Mouse (Mus musculus) macrophage (primary cell): ENCODE results near the gene Cass4. TPM values are rescaled to one million over a fixed set of nuclear protein-coding genes. Genes with fewer than 3 reads are reported as not detected.

ENCODE experiments used
- H3K27ac ChIP-seq: fragments of 350-480 bp; formaldehyde crosslinking; 2 replicates; pipeline ENCODE4 v1.9.0; 2021
- H3K36me3 ChIP-seq: fragments of 350-480 bp; formaldehyde crosslinking; 2 replicates; pipeline ENCODE4 v1.9.0; 2021; ENCODE audit errors: inconsistent target
- H3K4me3 ChIP-seq: fragments of 350-480 bp; formaldehyde crosslinking; 2 replicates; pipeline ENCODE4 v1.9.0; 2021; ENCODE audit errors: inconsistent target
- H3K79me2 ChIP-seq: fragments of 350-480 bp; formaldehyde crosslinking; 2 replicates; pipeline ENCODE4 v1.9.0; 2021; ENCODE audit errors: inconsistent target
- WGBS: methylation state at CpG from one replicate; pipeline ENCODE4 v1.1.7; 2026; ENCODE audit warnings: inconsistent platforms; ENCODE audit not compliant: missing documents; 5-methylcytosine and 5-hydroxymethylcytosine counted together
- polyA plus RNA-seq: library from polyadenylated mRNA; stranded (reverse); fragments of 250-400 nt; gene quantifications from 3 replicates; pipeline ENCODE4 v1.2.4, GENCODE M21; 2018; ENCODE audit warnings: inconsistent platforms

Gene Cass4
- polyA plus RNA-seq, 1 experiment from 2014 or later, result 0.60 TPM

DNA sequence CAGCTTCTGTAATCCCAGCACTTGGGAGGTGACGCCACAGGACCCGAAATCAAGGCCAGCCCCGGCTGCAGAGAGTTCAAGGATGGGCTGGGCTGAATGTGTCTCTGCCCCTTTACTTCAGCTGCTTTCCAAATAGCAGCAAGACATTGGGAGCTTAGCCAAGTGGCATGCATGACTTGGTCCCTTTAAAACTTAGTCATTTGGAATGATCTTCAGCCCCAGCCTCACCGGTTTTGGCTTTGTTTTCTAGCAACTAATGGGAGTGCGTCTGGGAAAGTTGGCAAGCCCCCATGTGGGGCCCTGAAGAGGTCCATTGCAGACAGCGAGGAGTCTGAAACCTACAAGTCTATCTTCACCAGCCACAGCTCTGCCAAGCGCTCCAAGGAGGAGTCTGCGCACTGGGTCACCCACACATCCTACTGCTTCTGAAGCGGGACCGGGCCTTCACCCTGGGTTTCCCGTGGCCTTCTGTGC is 74.8 kb downstream of the Cass4 start:
- H3K36me3 ChIP-seq, result peaks cover 66% of the 10 kb centered on the region
- H3K79me2 ChIP-seq, result no peaks in the 10 kb centered on the region
- no peak overlapping the region for H3K27ac ChIP-seq
- no peak overlapping the region for H3K4me3 ChIP-seq
- WGBS, result 97% methylated on average over 11 of the region's 11 CpGs

DNA sequence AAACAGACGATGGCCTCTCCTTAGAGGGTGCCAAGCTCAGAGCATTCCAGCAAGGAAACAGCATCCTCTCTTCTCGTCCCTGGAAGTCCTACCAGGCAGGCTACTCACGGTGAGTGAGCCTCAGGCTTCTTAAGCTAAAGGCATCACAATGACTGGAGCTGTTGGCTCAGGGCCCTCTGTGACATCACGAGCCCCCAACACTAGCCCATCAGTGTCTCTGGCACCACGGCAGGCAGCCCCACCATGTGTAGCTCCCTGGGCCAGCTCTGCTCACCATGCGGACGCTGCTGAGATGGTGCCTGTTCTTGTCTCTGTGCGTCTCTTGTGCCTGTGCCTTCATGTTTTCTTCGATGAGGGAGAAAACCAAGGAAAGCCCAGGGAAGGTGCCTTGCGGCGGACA is 78.7 kb downstream of the Cass4 start, which contains the start of gene Fam209:
Gene Fam209 (plus strand): TSS at position 203 of the 400 bp plus-strand sequence.
- peaks cover 29% of the 10 kb centered on the region for H3K36me3 ChIP-seq
- H3K79me2 ChIP-seq, result no peaks in the 10 kb centered on the region
- no peak within 1 kb of the TSS for H3K4me3 ChIP-seq
- H3K27ac ChIP-seq, result no peak within 1 kb of the TSS
- 88% methylated on average over 11 of the region's 11 CpGs for WGBS

DNA sequence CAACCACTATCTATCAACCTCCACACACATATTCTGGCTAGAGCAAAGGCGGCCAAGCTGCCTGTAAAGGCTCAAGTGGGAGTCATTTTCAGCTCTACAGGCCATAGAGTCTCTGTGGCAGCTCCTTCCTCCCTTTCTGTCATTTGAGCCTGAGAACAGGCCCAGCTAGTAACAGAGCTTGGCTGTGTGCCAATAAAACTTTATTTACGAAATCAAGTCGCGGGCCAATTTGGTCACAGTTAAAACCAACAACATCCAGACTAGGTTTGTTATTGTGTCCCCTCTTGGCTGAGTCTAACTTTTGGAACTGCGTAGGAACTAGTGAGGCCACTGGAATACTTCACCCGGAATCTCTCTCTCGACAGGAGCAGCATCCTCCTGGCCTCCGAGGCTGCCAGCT is 80.0 kb downstream of the Cass4 start:
- WGBS, result 81% methylated on average over 8 of the region's 8 CpGs
- Histone ChIP-seq H3K36me3 (peaks cover 16% of the 10 kb centered on the region), H3K79me2 (no peaks in the 10 kb centered on the region), H3K27ac (no peak overlapping the region), H3K4me3 (no peak overlapping the region)

DNA sequence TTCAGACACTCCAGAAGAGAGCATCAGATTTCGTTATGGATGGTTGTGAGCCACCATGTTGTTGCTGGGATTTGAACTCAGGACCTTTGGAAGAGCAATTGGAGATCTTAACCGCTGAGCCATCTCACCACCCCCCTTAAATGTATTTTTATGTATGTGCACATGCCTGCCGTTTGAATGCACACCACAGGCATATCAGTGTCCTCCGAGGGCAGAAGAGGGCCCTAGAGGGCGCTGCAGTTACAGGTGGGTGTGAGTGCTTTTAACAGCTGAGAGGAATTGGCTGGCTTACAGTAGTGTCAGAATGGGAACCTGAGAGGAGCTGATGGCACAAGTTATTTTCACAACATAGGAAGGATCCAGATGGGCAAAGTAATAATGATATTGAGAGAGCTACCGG is 81.4 kb downstream of the Cass4 start:
- WGBS, result 34% methylated on average over 6 of the region's 6 CpGs
- Histone ChIP-seq H3K4me3 (no peak overlapping the region), H3K79me2 (no peaks in the 10 kb centered on the region), H3K36me3 (peaks cover 2% of the 10 kb centered on the region), H3K27ac (no peak overlapping the region)

DNA sequence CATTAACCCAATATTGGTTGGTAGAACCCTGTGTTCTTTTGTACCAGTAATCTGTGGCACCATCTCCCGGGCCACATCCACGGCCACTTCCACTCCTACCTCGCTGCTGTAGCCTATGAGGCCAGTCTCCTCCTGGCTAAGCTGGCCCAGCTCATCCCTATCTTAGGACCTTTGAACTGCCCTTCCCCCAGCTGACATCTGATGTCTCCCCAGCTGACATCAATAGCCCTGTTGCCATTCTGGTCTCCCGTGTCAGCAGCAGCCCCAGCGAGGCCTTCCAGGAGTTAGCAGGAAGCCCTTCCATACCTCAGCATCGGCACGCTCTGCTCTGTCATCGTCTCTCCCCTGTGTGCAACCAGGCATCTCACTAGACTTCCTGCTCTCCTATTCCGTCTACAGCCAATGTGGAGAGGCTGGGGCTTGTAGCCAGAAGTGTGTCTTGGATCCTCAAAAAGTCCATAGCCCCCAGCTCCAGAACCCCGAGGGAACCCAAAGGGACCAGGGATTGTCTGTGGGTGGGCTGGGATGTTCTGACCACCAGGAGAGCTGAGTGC is 83.2 kb downstream of the Cass4 start:
- Histone ChIP-seq H3K4me3 (no peak overlapping the region), H3K36me3 (no peaks in the 10 kb centered on the region), H3K79me2 (no peaks in the 10 kb centered on the region), H3K27ac (no peak overlapping the region)
- 28% methylated on average over 10 of the region's 10 CpGs for WGBS

DNA sequence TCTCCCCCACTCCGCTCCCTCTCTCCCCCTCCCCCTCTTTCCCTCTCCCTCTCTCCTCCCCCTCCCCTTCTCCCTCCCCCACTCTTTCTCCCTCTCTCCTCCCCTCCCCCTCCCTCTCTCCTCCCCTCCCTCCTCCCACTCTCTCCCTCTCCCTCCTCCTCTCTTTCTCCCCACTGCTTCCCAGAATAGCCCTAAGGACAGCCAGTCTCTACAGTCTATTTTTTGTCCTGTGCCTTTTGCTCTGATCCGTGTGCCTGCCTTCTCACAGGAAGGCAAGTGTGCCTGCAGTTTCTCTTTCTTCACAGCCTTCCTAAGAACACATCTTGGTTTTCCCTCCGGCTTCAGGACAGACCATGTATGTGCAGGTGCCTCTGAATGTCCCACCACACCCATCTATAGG is 83.8 kb downstream of the Cass4 start:
- no peak overlapping the region for H3K27ac ChIP-seq
- no peaks in the 10 kb centered on the region for H3K79me2 ChIP-seq
- H3K36me3 ChIP-seq, result no peaks in the 10 kb centered on the region
- WGBS, result 51% methylated on average over 3 of the region's 3 CpGs
- no peak overlapping the region for H3K4me3 ChIP-seq

DNA sequence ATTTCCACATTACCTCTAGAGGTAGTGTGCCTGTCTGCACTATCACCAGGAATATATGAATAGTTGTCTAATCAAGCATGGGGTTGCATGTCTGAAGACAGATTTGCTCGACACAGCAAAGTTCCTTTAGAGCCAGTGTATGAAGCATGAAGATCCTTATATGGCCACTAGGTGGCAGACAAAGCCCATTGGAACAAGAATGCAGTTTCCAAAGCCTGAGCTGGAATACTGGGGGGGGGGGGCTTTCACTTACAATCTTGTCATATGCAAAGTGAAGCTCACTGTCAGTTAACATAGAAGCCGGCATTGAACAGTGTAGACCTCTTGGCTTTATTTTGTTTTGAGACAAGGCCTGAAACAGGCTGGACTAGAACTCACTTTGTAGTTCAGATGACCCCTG is 84.3 kb downstream of the Cass4 start:
- H3K79me2 ChIP-seq, result no peaks in the 10 kb centered on the region
- WGBS, result 5% methylated on average over 2 of the region's 2 CpGs
- no peaks in the 10 kb centered on the region for H3K36me3 ChIP-seq
- H3K4me3 ChIP-seq, result no peak overlapping the region
- no peak overlapping the region for H3K27ac ChIP-seq

DNA sequence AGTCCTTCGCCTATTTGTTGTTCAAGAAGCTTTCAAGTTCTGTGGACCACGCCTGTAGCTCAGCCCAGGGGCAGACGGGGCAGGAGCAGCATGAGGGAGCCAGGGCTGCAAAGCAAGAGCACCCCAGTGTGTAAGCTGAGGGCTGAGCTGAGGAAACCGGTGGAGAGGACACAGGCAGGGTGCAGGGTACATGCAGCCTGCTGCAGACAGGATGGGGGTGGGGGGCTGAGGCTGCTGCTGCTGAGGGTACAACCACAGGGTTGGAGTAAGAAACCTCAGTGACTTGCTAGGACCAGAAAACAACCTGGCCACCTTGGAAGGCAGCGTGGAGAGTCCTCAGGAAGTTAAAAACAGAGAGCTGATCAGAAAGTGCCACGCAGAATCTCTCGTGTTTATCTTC is 86.7 kb downstream of the Cass4 start:
- H3K27ac ChIP-seq, result no peak overlapping the region
- H3K79me2 ChIP-seq, result no peaks in the 10 kb centered on the region
- H3K4me3 ChIP-seq, result no peak overlapping the region
- no peaks in the 10 kb centered on the region for H3K36me3 ChIP-seq
- WGBS, result 72% methylated on average over 6 of the region's 7 CpGs

DNA sequence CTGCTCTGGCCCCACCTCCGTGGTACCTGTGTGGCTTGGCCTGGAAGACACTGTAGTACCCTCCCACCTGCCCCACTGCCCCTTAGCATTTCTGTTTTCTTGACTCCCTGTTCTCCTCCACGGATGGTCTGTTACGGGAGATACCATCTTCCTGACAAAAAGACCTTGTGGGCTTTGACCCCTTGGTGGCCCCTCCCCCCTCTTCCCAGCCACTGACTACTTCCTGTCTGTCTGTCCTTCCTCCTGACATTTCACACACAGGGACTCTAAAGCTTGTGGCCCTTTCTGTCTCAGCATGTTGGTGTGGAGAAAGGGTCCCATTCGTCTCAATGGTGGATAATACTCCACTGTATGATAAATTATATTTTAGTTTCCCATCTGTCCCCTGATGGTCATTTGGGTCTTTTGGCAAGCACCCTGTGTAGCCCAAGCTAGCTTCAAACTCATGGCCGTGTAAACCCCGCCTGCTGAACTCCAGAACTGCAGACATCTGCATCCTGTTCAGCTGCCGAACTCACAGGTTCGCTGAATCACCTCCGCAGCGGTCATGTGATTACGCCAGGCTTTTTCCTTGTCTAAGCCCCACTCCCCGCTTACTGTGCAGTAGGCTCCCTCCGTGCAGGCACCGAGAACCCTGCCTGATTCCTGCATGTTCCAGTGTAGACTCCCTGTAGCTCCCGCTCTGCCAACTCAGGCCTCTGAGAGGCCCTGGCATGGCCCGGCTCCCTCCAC is 88.2 kb downstream of the Cass4 start:
- H3K27ac ChIP-seq, result no peak overlapping the region
- H3K4me3 ChIP-seq, result no peak overlapping the region
- no peaks in the 10 kb centered on the region for H3K36me3 ChIP-seq
- no peaks in the 10 kb centered on the region for H3K79me2 ChIP-seq
- 40% methylated on average over 16 of the region's 16 CpGs for WGBS

Other genes starting within 250 kb of the Cass4 start
- not detected in 3 replicates for gene Mc3r, start 145.3 kb upstream of the Cass4 start, polyA plus RNA-seq
- gene Fam210b, start 48.2 kb upstream of the Cass4 start, polyA plus RNA-seq, result 7.8 to 11.4 TPM (median 8.2 TPM) in 3 replicates
- 1.9 to 8.0 TPM (median 6.1 TPM) in 3 replicates for gene Aurka, start 23.3 kb upstream of the Cass4 start, polyA plus RNA-seq
- gene Cstf1, start 23.1 kb upstream of the Cass4 start, polyA plus RNA-seq, result 12.6 to 20.9 TPM (median 16.2 TPM) in 3 replicates
- 128 to 215 TPM (median 170 TPM) in 3 replicates for gene Rtf2, start 46.8 kb downstream of the Cass4 start, polyA plus RNA-seq
- gene Gcnt7, start 64.8 kb downstream of the Cass4 start, polyA plus RNA-seq, result not detected in 3 replicates
- 0.55 to 0.76 TPM in 2 of 3 replicates, not detected in the other for gene Fam209, start 78.7 kb downstream of the Cass4 start, polyA plus RNA-seq
- gene Tfap2c, start 155.8 kb downstream of the Cass4 start, polyA plus RNA-seq, result not detected in 3 replicates